Comparison of ENCODE assay signal across 19 mouse cellular contexts in the genomic region with DNA sequence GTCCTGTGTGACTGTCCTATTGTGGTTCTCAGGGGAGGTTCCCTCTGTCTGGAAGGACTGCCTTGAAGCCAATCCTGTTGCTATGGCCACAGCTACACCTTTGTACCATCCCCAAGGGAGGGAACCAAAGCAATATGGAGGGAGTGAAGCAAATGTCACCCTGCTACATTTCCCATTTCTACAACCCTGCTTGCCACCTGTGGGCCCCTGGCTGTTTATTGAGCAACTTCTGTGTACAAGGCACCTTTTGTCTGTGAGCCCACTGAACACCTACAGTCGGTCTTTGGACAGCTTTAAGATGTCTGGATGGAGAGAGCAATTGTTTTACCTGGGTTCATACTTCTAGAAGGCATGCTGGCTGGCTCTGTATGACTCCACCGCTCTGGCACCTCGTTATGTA. TPM values are rescaled to one million over a fixed set of nuclear protein-coding genes. Genes with fewer than 3 reads are reported as not detected.
A peak's percentile ranks its signal among the peaks of the same experiment; 100 is the strongest.
DNase-seq lines count a peak whose midpoint lies in the region; ATAC-seq and TF ChIP-seq lines count a peak whose summit lies in the region.
"Had no signal": no experiment of that assay in that cellular context is flagged by ENCODE, and none has a peak within 500 bp of the region (broad histone marks: within the 10 kb centered on the region; RNA-seq: fewer than 3 reads in every experiment).

No protein-coding gene starts in this region.

- peaks cover 55% of the 10 kb centered on the region for H3K36me3 ChIP-seq in heart, embryonic 13.5 days
- H3K36me3 ChIP-seq in lung, postnatal 0 days (ENCODE audit: insufficient read depth, low read length): no peaks in the 10 kb centered on the region
- H3K36me3 ChIP-seq: embryonic facial prominence, embryonic 13.5 days; hindbrain, embryonic 15.5 days; limb, embryonic 13.5 days; liver, embryonic 13.5 days; midbrain, embryonic 10.5 days had no signal

- H3K4me3 ChIP-seq in cerebellum, adult 2 months (replicated peaks; ENCODE audit: insufficient read depth, low read depth, low read length): no peak overlapping the region
- H3K4me3 ChIP-seq in heart, embryonic 13.5 days: no peak overlapping the region
- no peak overlapping the region for H3K4me3 ChIP-seq in lung, postnatal 0 days (ENCODE audit: low read depth, low read length)
- H3K4me3 ChIP-seq: embryonic facial prominence, embryonic 13.5 days; hindbrain, embryonic 15.5 days; limb, embryonic 13.5 days; liver, embryonic 13.5 days; midbrain, embryonic 10.5 days had no signal

- H3K27ac ChIP-seq in cerebellum, adult 2 months (ENCODE audit: insufficient read depth, low read length): peak overlapping the region; percentile 11; the same call in 1 of the 2 replicates
- H3K27ac ChIP-seq in heart, embryonic 13.5 days (replicated peaks): peak overlapping the region; percentile 94
- peak overlapping the region; percentile 38; the same call in 1 of the 2 replicates for H3K27ac ChIP-seq in lung, postnatal 0 days (ENCODE audit: low read length)
- H3K27ac ChIP-seq: embryonic facial prominence, embryonic 13.5 days; hindbrain, embryonic 15.5 days; kidney, postnatal 0 days; limb, embryonic 13.5 days; liver, embryonic 13.5 days; midbrain, embryonic 10.5 days had no signal

- no peaks in the 10 kb centered on the region for H3K27me3 ChIP-seq in cerebellum, adult 2 months (ENCODE audit: control insufficient read depth, insufficient read depth, low read length)
- H3K27me3 ChIP-seq in heart, embryonic 13.5 days (replicated peaks): no peaks in the 10 kb centered on the region
- no peaks in the 10 kb centered on the region for H3K27me3 ChIP-seq in lung, postnatal 0 days (replicated peaks; ENCODE audit: insufficient read depth, low read length)
- H3K27me3 ChIP-seq: embryonic facial prominence, embryonic 13.5 days; hindbrain, embryonic 15.5 days; liver, embryonic 13.5 days; Patski had no signal

- no peak for DNase-seq in cerebellum, adult 2 months
- no peak for DNase-seq in cerebellum, postnatal 10 days
- no peak for DNase-seq in heart, adult 18-20 months
- no peak for DNase-seq in lung, postnatal 0 days (ENCODE audit: low spot score)
- no peak for DNase-seq in lung, adult 18-20 months
- DNase-seq in thymus, postnatal 14 days: no peak
- no peak for DNase-seq in spleen, postnatal 4 days (ENCODE audit: low spot score in 2 of 2)
- DNase-seq: layer of hippocampus, postnatal 36 days; liver, embryonic 13.5 days; right cerebral cortex, postnatal 25 days; thymus, postnatal 25 days had no signal

- H3K9ac ChIP-seq in heart, embryonic 13.5 days: peak overlapping the region; percentile 76
- no peak overlapping the region for H3K9ac ChIP-seq in lung, postnatal 0 days (replicated peaks; ENCODE audit: low read depth)
- H3K9ac ChIP-seq: embryonic facial prominence, embryonic 13.5 days; hindbrain, embryonic 15.5 days; limb, embryonic 13.5 days; liver, embryonic 13.5 days had no signal

- ATAC-seq in heart, embryonic 13.5 days (ENCODE audit: extremely low read depth, insufficient number of reproducible peaks, low FRiP score, low TSS enrichment): no peak
- no peak for ATAC-seq in lung, postnatal 0 days
- ATAC-seq: forebrain, embryonic 16.5 days had no signal

- WGBS in cerebellum, adult 2 months: 66% methylated on average over 3 of the region's 3 CpGs
- WGBS in heart, embryonic 13.5 days: 78% methylated on average over 3 of the region's 3 CpGs
- WGBS in lung, postnatal 0 days: 51% methylated on average over 3 of the region's 3 CpGs

- H3K4me2 ChIP-seq in heart, embryonic 13.5 days: no peak overlapping the region
- H3K4me2 ChIP-seq in lung, postnatal 0 days (replicated peaks; ENCODE audit: low read depth, low read length): no peak overlapping the region
- H3K4me2 ChIP-seq: embryonic facial prominence, embryonic 13.5 days; hindbrain, embryonic 15.5 days; limb, embryonic 13.5 days; liver, embryonic 13.5 days had no signal

- TF ChIP-seq POLR2A in cerebellum, adult 2 months (IDR thresholded peaks at IDR 0.05; ENCODE audit: borderline replicate concordance, insufficient read depth, low read length): no peak

- TF ChIP-seq EP300 in lung, postnatal 0 days (IDR thresholded peaks at IDR 0.05): no peak

- H3K9me3 ChIP-seq in heart, embryonic 13.5 days: no peaks in the 10 kb centered on the region
- H3K9me3 ChIP-seq in lung, postnatal 0 days (ENCODE audit: low read length): no peaks in the 10 kb centered on the region
- H3K9me3 ChIP-seq: embryonic facial prominence, embryonic 13.5 days; hindbrain, embryonic 15.5 days; limb, embryonic 13.5 days; liver, embryonic 13.5 days; midbrain, embryonic 10.5 days had no signal

- TF ChIP-seq CTCF in cerebellum, adult 2 months (IDR thresholded peaks at IDR 0.05; ENCODE audit: borderline replicate concordance, insufficient read depth, low read depth, low read length): no peak
- no peak for TF ChIP-seq CTCF in lung, postnatal 0 days (IDR thresholded peaks at IDR 0.05)

- H3K4me1 ChIP-seq in cerebellum, adult 2 months (ENCODE audit: control insufficient read depth, insufficient read depth, low read length): peaks cover 67% of the 10 kb centered on the region
- peaks cover 100% of the 10 kb centered on the region for H3K4me1 ChIP-seq in heart, embryonic 13.5 days
- H3K4me1 ChIP-seq in lung, postnatal 0 days (ENCODE audit: insufficient read depth, low read depth, low read length): peaks cover 45% of the 10 kb centered on the region

RNA-seq across cellular contexts. Expression of a gene that starts 46.0 kb away (rescaled TPM):
- 173 and 203 TPM in 2 replicates for polyA plus RNA-seq in cerebellum, adult 2 months (2012; rRNA removed)
- 105 and 109 TPM in 2 replicates for polyA plus RNA-seq in heart, embryonic 13.5 days (2015; fragmentation: Nextera tagmentation; extraction: Ambion mirVana)
- 10 to 100 TPM; 80.4 to 85.1 TPM for total RNA-seq in heart, adult 18-20 months (2021)
- polyA plus RNA-seq in lung, postnatal 0 days (2015; fragmentation: Nextera tagmentation; extraction: Ambion mirVana): 19.7 and 21.5 TPM in 2 replicates

Comparison
In these comparisons a context has a peak if more than half of its experiments do, and no peak if none do; other contexts are left out.
1. H3K27ac ChIP-seq: peak in every context shown above with its lines; median percentile 94 in heart, embryonic 13.5 days; 38 in lung, postnatal 0 days; 11 in cerebellum, adult 2 months.